Mouse (Mus musculus) stomach, embryonic 15.5 days (tissue): ENCODE measurements around the gene Tent2. TPM values are rescaled to one million over a fixed set of nuclear protein-coding genes. Genes with fewer than 3 reads are reported as not detected.

Experiments used
- polyA plus RNA-seq: library from polyadenylated mRNA; unstranded; fragments of >200 nt; fragmentation: Nextera tagmentation; extraction: Ambion mirVana; gene quantifications from 2 replicates; pipeline ENCODE4 v1.2.1, GENCODE M21; 2015

Gene Tent2
- polyA plus RNA-seq, 1 experiment from 2014 or later = 55.0 TPM

Other genes with a start within 250 kb of the Tent2 start
- 0.13 and 0.14 TPM in 2 replicates for gene Cmya5, start 47.7 kb downstream of the Tent2 start, polyA plus RNA-seq
- 5.1 and 5.2 TPM in 2 replicates for gene Homer1, start 107.2 kb upstream of the Tent2 start, polyA plus RNA-seq